Mouse (Mus musculus) embryonic facial prominence, embryonic 12.5 days (tissue): ENCODE measurements around the gene Xylt1. TPM values are rescaled to one million over a fixed set of nuclear protein-coding genes. Genes with fewer than 3 reads are reported as not detected.
A peak's percentile ranks its signal among the peaks of the same experiment; 100 is the strongest.

ENCODE experiments used
- ATAC-seq: fragments of 200-750 bp; cut with Nextera tagmentation; 2 replicates; pipeline ENCODE4 v1.8.0; 2017; ENCODE audit not compliant: insufficient number of reproducible peaks, insufficient read depth, low FRiP score, low TSS enrichment
- H3K27ac ChIP-seq: fragments of 300-500 bp; sonication (generic); 2 replicates; pipeline ENCODE4 v1.5.1; 2016; ENCODE audit warnings: mild to moderate bottlenecking
- H3K27me3 ChIP-seq: fragments of 300-500 bp; sonication (generic); 2 replicates; pipeline ENCODE4 v1.6.1; 2016; ENCODE audit warnings: mild to moderate bottlenecking, moderate library complexity
- H3K36me3 ChIP-seq: fragments of 300-500 bp; sonication (generic); 2 replicates; pipeline ENCODE4 v1.6.1; 2016; ENCODE audit warnings: mild to moderate bottlenecking
- H3K4me1 ChIP-seq: fragments of 300-500 bp; sonication (generic); 2 replicates; pipeline ENCODE4 v1.6.1; 2016
- H3K4me2 ChIP-seq: fragments of 300-500 bp; sonication (generic); replicated peaks from 2 replicates; pipeline ENCODE4 v1.6.1; 2016; ENCODE audit warnings: mild to moderate bottlenecking, moderate library complexity
- H3K4me3 ChIP-seq: fragments of 300-500 bp; sonication (generic); 2 replicates; pipeline ENCODE4 v1.5.1; 2016; ENCODE audit warnings: mild to moderate bottlenecking
- H3K9ac ChIP-seq: fragments of 300-500 bp; sonication (generic); 2 replicates; pipeline ENCODE4 v1.6.1; 2016; ENCODE audit warnings: mild to moderate bottlenecking, moderate library complexity
- H3K9me3 ChIP-seq: fragments of 300-500 bp; sonication (generic); 2 replicates; pipeline ENCODE4 v1.6.1; 2016; ENCODE audit warnings: mild to moderate bottlenecking, moderate library complexity
- WGBS: fragments of 180-500 bp; shearing (Covaris S2); methylation state at CpG from one replicate; pipeline ENCODE4 v1.1.7; 2016; 5-methylcytosine and 5-hydroxymethylcytosine counted together
- polyA plus RNA-seq: library from polyadenylated mRNA; unstranded; fragments of >200 nt; fragmentation: Nextera tagmentation; extraction: Ambion mirVana; gene quantifications from 2 replicates; pipeline ENCODE4 v1.2.1, GENCODE M21; 2016

The Xylt1 gene
- polyA plus RNA-seq, 1 experiment from 2014 or later: 2.0 TPM

- WGBS: 78% methylated on average over 4 of the region's 4 CpGs
- H3K4me1 ChIP-seq: 0 out of 2 replicates have a peak, but pooled peaks cover 21% of the 10 kb centered on the region
- no peak overlapping the region for H3K27ac ChIP-seq
Measured at GRCm38 (mm10) chr7:117424841-117425240, 44.1 kb downstream of the Xylt1 start.

GRCm38 (mm10) chr7:117426366-117426765 is 45.6 kb downstream of the Xylt1 start:
- no peak for ATAC-seq
- no peaks in the 10 kb centered on the region for H3K36me3 ChIP-seq
- H3K9ac ChIP-seq: no peak overlapping the region
- 85% methylated on average over 4 of the region's 4 CpGs for WGBS
- no peaks in the 10 kb centered on the region for H3K27me3 ChIP-seq
- H3K9me3 ChIP-seq: no peaks in the 10 kb centered on the region
- H3K4me3 ChIP-seq: no peak overlapping the region
- H3K27ac ChIP-seq: no peak overlapping the region
- H3K4me1 ChIP-seq: 0 out of 2 replicates have a peak, but pooled peaks cover 7% of the 10 kb centered on the region
- no peak overlapping the region for H3K4me2 ChIP-seq

More at GRCm38 (mm10) chr7:117424841-117425240, 44.1 kb downstream of the Xylt1 start:
- H3K36me3 ChIP-seq: no peaks in the 10 kb centered on the region
- ATAC-seq: no peak
- H3K27me3 ChIP-seq: no peaks in the 10 kb centered on the region
- H3K4me2 ChIP-seq: no peak overlapping the region
- H3K4me3 ChIP-seq: no peak overlapping the region
- H3K9me3 ChIP-seq: no peaks in the 10 kb centered on the region
- H3K9ac ChIP-seq: no peak overlapping the region

GRCm38 (mm10) chr7:117428690-117429224 is 48.0 kb downstream of the Xylt1 start:
- no peak overlapping the region for H3K4me2 ChIP-seq
- no peak overlapping the region for H3K27ac ChIP-seq
- ATAC-seq: no peak
- no peaks in the 10 kb centered on the region for H3K36me3 ChIP-seq
- H3K9ac ChIP-seq: no peak overlapping the region
- H3K4me3 ChIP-seq: no peak overlapping the region
- WGBS: 41% methylated on average over 8 of the region's 8 CpGs
- no peaks in the 10 kb centered on the region for H3K27me3 ChIP-seq
- H3K4me1 ChIP-seq: 0 out of 2 replicates have a peak, but pooled peaks cover 5% of the 10 kb centered on the region
- H3K9me3 ChIP-seq: no peaks in the 10 kb centered on the region

DNA sequence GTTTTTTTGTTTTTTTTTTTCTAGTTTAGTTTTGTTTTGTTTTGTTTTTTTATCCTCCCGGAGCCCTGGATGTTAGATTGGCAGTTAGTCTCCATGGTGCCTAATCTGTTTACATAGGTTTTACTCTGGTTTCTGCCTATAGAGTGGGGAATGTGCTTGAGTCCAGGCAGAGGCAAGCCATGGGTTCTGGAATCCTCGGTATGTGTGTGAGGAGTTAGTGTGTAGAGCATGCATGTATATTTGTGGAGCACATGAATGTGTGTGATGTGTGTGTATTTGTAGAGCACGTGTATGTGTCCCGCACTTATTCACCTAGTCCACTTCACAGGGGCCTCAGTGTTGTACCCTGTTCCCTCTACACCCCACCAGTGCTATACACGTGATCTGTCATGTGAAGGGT is 48.7 kb downstream of the Xylt1 start:
- WGBS: 79% methylated on average over 5 of the region's 5 CpGs
- no peak for ATAC-seq
- Histone ChIP-seq H3K36me3 (no peaks in the 10 kb centered on the region), H3K9me3 (no peaks in the 10 kb centered on the region), H3K9ac (no peak overlapping the region), H3K4me2 (no peak overlapping the region), H3K27ac (no peak overlapping the region), H3K27me3 (no peaks in the 10 kb centered on the region), H3K4me1 (0 out of 2 replicates have a peak, but pooled peaks cover 5% of the 10 kb centered on the region), H3K4me3 (no peak overlapping the region)

DNA sequence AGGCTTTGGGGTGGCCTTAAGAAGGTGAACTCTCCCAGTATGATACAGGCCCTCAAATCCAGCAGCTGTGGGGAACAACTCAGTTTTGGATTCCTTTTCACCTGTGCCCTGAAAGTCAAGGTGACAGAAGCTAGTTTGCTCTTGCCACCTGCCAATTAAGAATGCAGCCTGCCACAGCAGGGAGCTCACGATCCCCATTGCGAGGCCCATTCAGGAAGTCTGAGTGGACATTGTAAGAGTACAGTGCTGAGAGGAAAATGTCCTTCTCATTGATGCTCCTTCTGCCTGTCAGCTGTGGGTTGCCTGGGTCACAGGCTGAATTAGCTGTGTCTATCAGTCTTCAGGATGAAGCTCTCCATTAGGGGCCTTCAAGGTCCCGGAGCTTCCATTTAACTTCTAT is 49.1 kb downstream of the Xylt1 start:
- no peaks in the 10 kb centered on the region for H3K27me3 ChIP-seq
- no peak overlapping the region for H3K9ac ChIP-seq
- no peak for ATAC-seq
- no peak overlapping the region for H3K4me3 ChIP-seq
- no peaks in the 10 kb centered on the region for H3K9me3 ChIP-seq
- H3K27ac ChIP-seq: no peak overlapping the region
- no peaks in the 10 kb centered on the region for H3K36me3 ChIP-seq
- H3K4me1 ChIP-seq: 0 out of 2 replicates have a peak, but pooled peaks cover 5% of the 10 kb centered on the region
- WGBS: 76% methylated on average over 3 of the region's 3 CpGs
- H3K4me2 ChIP-seq: no peak overlapping the region

DNA sequence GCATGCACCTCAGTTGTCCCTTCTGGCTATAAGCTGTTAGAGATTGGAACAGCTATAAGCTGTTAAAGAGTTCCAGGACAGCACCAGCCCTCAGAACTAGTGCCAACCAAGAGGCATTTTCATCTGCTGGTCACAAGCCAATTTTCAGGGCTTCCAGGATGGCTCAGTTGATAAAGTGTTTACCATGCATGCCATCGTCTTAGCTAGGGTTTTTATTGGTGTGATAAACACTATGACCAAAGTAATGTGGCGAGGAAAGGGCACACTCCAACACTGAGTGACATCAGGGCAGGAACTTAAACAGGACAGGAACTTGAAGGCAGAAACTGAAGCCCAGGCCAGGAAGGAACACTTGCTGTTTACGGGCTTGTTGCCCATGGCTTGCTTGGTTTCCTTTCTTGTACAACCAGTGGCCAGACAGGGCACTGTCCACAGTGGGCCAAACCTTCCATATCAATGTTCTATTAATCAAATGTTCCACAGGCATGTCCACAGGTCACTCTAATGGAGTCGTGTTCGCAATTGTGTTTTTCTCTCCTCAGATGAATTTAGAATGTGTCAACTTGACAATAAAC is 49.7 kb downstream of the Xylt1 start:
- Histone ChIP-seq H3K27ac (no peak overlapping the region), H3K36me3 (no peaks in the 10 kb centered on the region), H3K27me3 (no peaks in the 10 kb centered on the region), H3K4me3 (no peak overlapping the region), H3K9me3 (no peaks in the 10 kb centered on the region), H3K4me2 (no peak overlapping the region), H3K4me1 (0 out of 2 replicates have a peak, but pooled peaks cover 5% of the 10 kb centered on the region), H3K9ac (no peak overlapping the region)
- no peak for ATAC-seq
- whole genome bisulfite sequencing: 90% methylated on average over 5 of the region's 5 CpGs

DNA sequence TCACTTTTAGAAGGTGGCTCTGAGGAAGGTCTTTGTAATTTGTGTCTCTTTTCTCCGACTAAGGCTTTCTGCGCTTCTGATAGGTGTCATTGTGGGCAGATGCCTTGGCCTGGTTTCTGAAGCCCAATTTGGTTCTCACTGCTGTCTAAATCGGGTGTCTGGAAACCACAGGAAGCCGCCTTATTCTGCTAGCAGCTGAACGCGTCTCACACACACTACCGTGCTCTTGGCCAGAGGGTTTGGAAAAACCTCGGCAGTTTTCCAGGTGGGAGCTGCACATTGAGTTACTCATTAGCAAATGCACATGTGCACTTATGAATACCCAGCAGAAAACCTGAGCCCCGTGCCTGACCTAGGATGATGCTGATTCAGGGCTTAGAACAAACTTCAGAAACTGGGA is 52.9 kb downstream of the Xylt1 start:
- Histone ChIP-seq H3K27me3 (no peaks in the 10 kb centered on the region), H3K36me3 (no peaks in the 10 kb centered on the region), H3K9ac (no peak overlapping the region), H3K4me2 (no peak overlapping the region), H3K9me3 (no peaks in the 10 kb centered on the region), H3K4me1 (0 out of 2 replicates have a peak, but pooled peaks cover 5% of the 10 kb centered on the region), H3K4me3 (no peak overlapping the region), H3K27ac (no peak overlapping the region)
- WGBS: 76% methylated on average over 9 of the region's 9 CpGs
- ATAC-seq: no peak

DNA sequence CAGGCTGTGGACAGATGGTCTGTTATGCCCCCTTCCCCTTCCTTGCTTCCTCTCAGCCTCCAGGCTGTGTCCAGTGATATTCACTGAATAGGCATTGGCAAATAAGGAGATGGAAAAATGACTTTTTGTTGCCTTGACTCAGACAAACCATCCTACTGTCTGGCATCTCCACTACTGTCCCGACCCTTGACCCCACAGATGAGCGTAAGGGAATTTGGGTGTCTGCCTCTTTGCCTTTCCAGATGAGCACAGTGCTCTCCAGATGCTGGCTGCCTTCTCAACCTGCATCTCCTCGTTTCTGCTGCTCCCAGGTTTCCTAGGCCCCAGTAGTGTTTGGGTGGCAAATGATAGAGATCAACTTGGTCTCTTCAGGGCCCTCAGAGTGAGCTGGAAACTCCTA is 54.3 kb downstream of the Xylt1 start:
- Histone ChIP-seq H3K27ac (peak overlapping the region; percentile 11; the same call in 1 of the 2 replicates), H3K4me3 (no peak overlapping the region)
- WGBS: 50% methylated on average over 3 of the region's 3 CpGs

GRCm38 (mm10) chr7:117435730-117436441 is 55.1 kb downstream of the Xylt1 start:
- H3K9ac ChIP-seq: no peak overlapping the region
- ATAC-seq: no peak
- H3K27me3 ChIP-seq: no peaks in the 10 kb centered on the region
- H3K27ac ChIP-seq: peak overlapping the region; percentile 11; the same call in 1 of the 2 replicates
- 80% methylated on average over 12 of the region's 12 CpGs for WGBS
- H3K36me3 ChIP-seq: no peaks in the 10 kb centered on the region
- H3K4me1 ChIP-seq: no peaks in the 10 kb centered on the region
- no peaks in the 10 kb centered on the region for H3K9me3 ChIP-seq
- H3K4me3 ChIP-seq: no peak overlapping the region
- no peak overlapping the region for H3K4me2 ChIP-seq

More for the DNA sequence above, 54.3 kb downstream of the Xylt1 start:
- Histone ChIP-seq H3K27me3 (no peaks in the 10 kb centered on the region), H3K9me3 (no peaks in the 10 kb centered on the region), H3K36me3 (no peaks in the 10 kb centered on the region), H3K4me1 (no peaks in the 10 kb centered on the region), H3K9ac (no peak overlapping the region), H3K4me2 (no peak overlapping the region)
- ATAC-seq: no peak

DNA sequence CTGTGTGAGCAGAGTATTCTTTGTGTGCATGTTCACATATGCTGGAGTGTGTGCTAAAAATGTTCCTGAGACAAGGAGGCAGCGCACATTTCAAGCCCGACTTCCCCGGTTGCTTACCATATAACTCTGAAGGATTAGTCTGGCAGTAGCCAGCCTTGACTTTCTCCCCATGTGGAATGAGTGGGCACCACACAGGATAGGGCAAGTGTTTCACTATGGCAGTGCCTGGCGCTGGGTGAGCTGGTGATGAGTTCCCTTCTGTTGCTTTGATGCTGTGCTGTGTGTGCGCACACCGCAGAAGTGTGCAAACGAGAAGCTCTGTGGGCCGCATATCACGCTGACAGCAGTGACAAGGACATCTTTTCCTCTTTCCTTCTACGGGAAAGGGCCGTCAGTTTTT is 56.1 kb downstream of the Xylt1 start:
- H3K27me3 ChIP-seq: no peaks in the 10 kb centered on the region
- H3K4me2 ChIP-seq: no peak overlapping the region
- no peak overlapping the region for H3K27ac ChIP-seq
- no peak overlapping the region for H3K4me3 ChIP-seq
- ATAC-seq: no peak
- no peaks in the 10 kb centered on the region for H3K36me3 ChIP-seq
- no peak overlapping the region for H3K9ac ChIP-seq
- 87% methylated on average over 11 of the region's 11 CpGs for WGBS
- no peaks in the 10 kb centered on the region for H3K4me1 ChIP-seq
- H3K9me3 ChIP-seq: no peaks in the 10 kb centered on the region

- Histone ChIP-seq H3K4me2 (no peak overlapping the region), H3K9ac (no peak overlapping the region), H3K27ac (no peak overlapping the region), H3K4me1 (no peaks in the 10 kb centered on the region), H3K9me3 (no peaks in the 10 kb centered on the region), H3K36me3 (no peaks in the 10 kb centered on the region), H3K4me3 (no peak overlapping the region), H3K27me3 (no peaks in the 10 kb centered on the region)
- no peak for ATAC-seq
- 89% methylated on average over 3 of the region's 3 CpGs for WGBS
Measured at GRCm38 (mm10) chr7:117440994-117441393, 60.2 kb downstream of the Xylt1 start.

DNA sequence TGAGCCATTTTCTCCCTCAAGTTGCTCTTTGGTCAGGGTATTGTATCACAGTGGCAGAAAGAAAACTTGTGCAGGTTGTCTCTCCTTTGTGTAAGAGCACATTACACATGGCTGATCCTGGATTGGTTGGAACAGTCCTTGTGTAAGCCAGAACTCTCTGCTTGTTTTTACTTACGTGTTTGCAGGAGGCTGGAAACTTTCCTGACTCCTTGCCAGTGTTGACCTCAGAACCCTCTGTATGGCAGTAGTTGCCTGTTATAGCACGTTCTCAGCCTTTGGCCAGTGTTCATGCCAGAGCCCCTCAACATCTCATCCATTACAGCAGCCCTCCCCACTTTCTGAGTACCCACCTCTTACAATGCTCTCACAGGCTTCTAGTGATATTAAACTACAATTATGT is 61.9 kb downstream of the Xylt1 start:
- Histone ChIP-seq H3K9me3 (no peaks in the 10 kb centered on the region), H3K9ac (no peak overlapping the region), H3K4me3 (no peak overlapping the region), H3K4me2 (no peak overlapping the region), H3K27me3 (no peaks in the 10 kb centered on the region), H3K4me1 (no peaks in the 10 kb centered on the region), H3K27ac (no peak overlapping the region), H3K36me3 (no peaks in the 10 kb centered on the region)
- 81% methylated on average over 2 of the region's 2 CpGs for WGBS
- no peak for ATAC-seq
